22 mouse cellular contexts compared by ENCODE assay signal in genomic region chr1:153431701-153432100, GRCm38 (mm10). TPM values are rescaled to one million over a fixed set of nuclear protein-coding genes. Genes with fewer than 3 reads are reported as not detected.
DNase-seq lines count a peak whose midpoint lies in the region; ATAC-seq and TF ChIP-seq lines count a peak whose summit lies in the region.
"Had no signal": no experiment of that assay in that cellular context is flagged by ENCODE, and none has a peak within 500 bp of the region (broad histone marks: within the 10 kb centered on the region; RNA-seq: fewer than 3 reads in every experiment).

No protein-coding gene starts in this region.

- H3K4me3 ChIP-seq in lung, postnatal 0 days (ENCODE audit: low read depth, low read length), result no peak overlapping the region
- H3K4me3 ChIP-seq: hindbrain, embryonic 15.5 days; layer of hippocampus, adult 2 months; left cerebral cortex, adult 2 months; limb, embryonic 13.5 days; liver, embryonic 15.5 days; stomach, embryonic 15.5 days had no signal

- TF ChIP-seq CTCF in lung, postnatal 0 days (IDR thresholded peaks at IDR 0.05), result no peak

- H3K36me3 ChIP-seq in lung, postnatal 0 days (ENCODE audit: insufficient read depth, low read length), result no peaks in the 10 kb centered on the region
- H3K36me3 ChIP-seq: hindbrain, embryonic 15.5 days; limb, embryonic 13.5 days; liver, embryonic 15.5 days; stomach, embryonic 15.5 days had no signal

- H3K9me3 ChIP-seq in lung, postnatal 0 days (ENCODE audit: low read length), result no peaks in the 10 kb centered on the region
- H3K9me3 ChIP-seq: hindbrain, embryonic 15.5 days; limb, embryonic 13.5 days; liver, embryonic 15.5 days; stomach, embryonic 15.5 days had no signal

- H3K27ac ChIP-seq in lung, postnatal 0 days (ENCODE audit: low read length), result no peak overlapping the region
- H3K27ac ChIP-seq: hindbrain, embryonic 15.5 days; layer of hippocampus, adult 2 months; left cerebral cortex, adult 2 months; limb, embryonic 13.5 days; liver, embryonic 15.5 days; stomach, embryonic 15.5 days had no signal

- no peaks in the 10 kb centered on the region for H3K27me3 ChIP-seq in lung, postnatal 0 days (replicated peaks; ENCODE audit: insufficient read depth, low read length)
- H3K27me3 ChIP-seq: hindbrain, embryonic 15.5 days; stomach, embryonic 15.5 days had no signal

- DNase-seq in lung, postnatal 0 days (ENCODE audit: low spot score), result peak; percentile 13
- DNase-seq in lung, postnatal 4 days, result no peak
- DNase-seq in 416B (ENCODE audit: low read depth), result peak; percentile 70
- DNase-seq in T-cell, adult 2 months (ENCODE audit: low spot score), result peak; percentile 25
- DNase-seq in monocyte, adult 2 months (ENCODE audit: low read depth in 1 of 2, low spot score in 2 of 2), result peak; percentile 12 to 28
- no peak for DNase-seq in ovary, postnatal 10 days (ENCODE audit: low spot score)
- DNase-seq in left cerebral cortex, adult 9 months (ENCODE audit: low spot score in 2 of 2), result no peak
- DNase-seq in cerebellum, adult 8-10 months, result no peak
- DNase-seq: cerebellum, adult 11 months; gastrocnemius, postnatal 25 days; heart, postnatal 14 days; kidney, postnatal 10 days; midbrain, embryonic 14.5 days had no signal

- no peak for TF ChIP-seq EP300 in lung, postnatal 0 days (IDR thresholded peaks at IDR 0.05)

- no peaks in the 10 kb centered on the region for H3K4me1 ChIP-seq in lung, postnatal 0 days (ENCODE audit: insufficient read depth, low read depth, low read length)
- H3K4me1 ChIP-seq: hindbrain, embryonic 15.5 days; limb, embryonic 13.5 days; liver, embryonic 15.5 days; stomach, embryonic 15.5 days had no signal

- ATAC-seq in lung, postnatal 0 days, result no peak
- ATAC-seq: forebrain, embryonic 14.5 days; intestine, postnatal 0 days had no signal

- WGBS in lung, postnatal 0 days, result 66% methylated on average over 10 of the region's 10 CpGs

- no peak overlapping the region for H3K9ac ChIP-seq in lung, postnatal 0 days (replicated peaks; ENCODE audit: low read depth)
- H3K9ac ChIP-seq: hindbrain, embryonic 15.5 days; limb, embryonic 13.5 days; liver, embryonic 15.5 days; stomach, embryonic 15.5 days had no signal

- H3K4me2 ChIP-seq in lung, postnatal 0 days (replicated peaks; ENCODE audit: low read depth, low read length), result no peak overlapping the region
- H3K4me2 ChIP-seq: heart, embryonic 11.5 days; hindbrain, embryonic 15.5 days; limb, embryonic 13.5 days; liver, embryonic 15.5 days; stomach, embryonic 15.5 days had no signal

RNA-seq across cellular contexts. Expression of gene Shcbp1l, which starts 6.7 kb away (rescaled TPM):
- polyA plus RNA-seq in lung, postnatal 0 days (2015; fragmentation: Nextera tagmentation; extraction: Ambion mirVana), result 0.12 and 0.17 TPM in 2 replicates
- polyA plus RNA-seq: intestine, postnatal 0 days had no signal

RNA-seq across cellular contexts. Expression of gene Dhx9, which starts 55.8 kb away (rescaled TPM):
- 14.0 and 16.3 TPM in 2 replicates for polyA plus RNA-seq in lung, postnatal 0 days (2015; fragmentation: Nextera tagmentation; extraction: Ambion mirVana)

Comparison
In these comparisons a context has a peak if more than half of its experiments do, and no peak if none do; other contexts are left out.
1. DNase-seq: peak in lung, postnatal 0 days (single experiment), 416B (single experiment), T-cell, adult 2 months (single experiment) and monocyte, adult 2 months (2 of 2); none in lung, postnatal 4 days (0 of 2), ovary, postnatal 10 days (single experiment), left cerebral cortex, adult 9 months (0 of 2) and cerebellum, adult 8-10 months (single experiment).